Mouse (Mus musculus) testis, postnatal 10 days (tissue): ENCODE measurements around the gene Psmc3.
"Not testable (repeated sequence)": the region's sequence is repeated elsewhere in the genome, so short reads cannot be mapped to it uniquely, and the experiment has no call there.

Experiments
- DNase-seq: peaks from one replicate; pipeline ENCODE4 v3.0.0; 2021; ENCODE audit warnings: low spot score

The Psmc3 gene

GRCm38 (mm10) chr2:91053934-91054382, at the start of gene Psmc3:
TSS of gene Psmc3 (plus strand) at chr2:91054009.
- DNase-seq = peak; percentile 99

DNA sequence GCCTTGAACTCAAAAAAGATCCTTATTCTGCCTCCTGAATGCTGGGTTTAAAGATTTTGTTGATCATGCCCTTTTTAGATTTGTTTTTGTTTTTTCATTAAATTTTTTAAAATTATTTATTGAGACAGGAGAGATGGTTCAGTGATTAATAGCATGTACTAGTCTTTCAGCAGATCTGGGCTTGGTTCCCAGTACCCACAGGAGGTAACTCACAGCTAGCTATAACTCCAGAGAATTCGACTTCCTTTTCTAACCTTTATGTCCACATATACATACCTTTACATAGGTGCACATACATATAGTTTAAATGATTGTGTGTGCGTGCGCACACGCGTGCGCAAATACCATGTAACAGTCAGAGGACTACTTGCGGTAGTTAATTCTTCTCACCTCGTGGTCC, 45.3 kb upstream of the Psmc3 start:
- no peak for DNase-seq

- no peak for DNase-seq
These were observed 39.9 kb upstream of the Psmc3 start for GRCm38 (mm10) chr2:91013881-91014280.

- no peak for DNase-seq
These were observed 38.4 kb upstream of the Psmc3 start for GRCm38 (mm10) chr2:91015386-91015785.

DNA sequence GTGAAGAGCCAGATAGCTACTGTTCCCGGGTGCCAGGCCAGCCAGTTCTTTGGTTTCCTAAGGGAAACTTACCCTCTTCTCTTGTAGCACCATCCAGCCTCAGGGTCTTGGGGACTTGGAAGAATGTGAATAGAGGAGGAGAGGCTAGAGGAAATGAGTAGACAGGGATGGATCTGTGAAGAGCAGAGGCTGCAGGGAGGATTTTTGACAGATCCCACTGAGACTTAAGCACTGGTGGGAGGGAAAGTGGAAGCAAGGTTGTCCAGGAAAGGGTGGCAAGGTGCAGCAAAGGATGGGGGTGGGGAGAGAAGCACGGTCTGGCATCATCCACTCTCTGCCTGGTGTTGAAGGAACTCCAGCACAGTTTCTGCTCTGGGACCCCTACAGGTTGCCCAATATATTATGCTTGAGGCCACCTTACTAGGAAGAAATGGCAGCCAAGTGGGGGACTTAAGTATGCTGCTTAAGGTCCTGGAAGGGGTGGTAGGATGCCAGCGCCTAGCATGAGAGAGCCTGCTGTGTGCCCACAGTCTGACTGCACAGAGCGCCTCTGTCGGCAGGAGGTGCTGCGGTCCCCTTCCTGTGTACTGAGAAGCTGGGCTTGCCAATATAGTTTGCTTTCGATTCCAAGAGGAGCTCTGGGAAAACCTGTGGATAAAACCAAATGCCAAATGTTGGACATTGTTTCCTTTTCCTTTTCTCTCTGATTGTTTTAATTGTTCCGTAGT, 35.6 kb upstream of the Psmc3 start:
- DNase-seq = no peak

DNA sequence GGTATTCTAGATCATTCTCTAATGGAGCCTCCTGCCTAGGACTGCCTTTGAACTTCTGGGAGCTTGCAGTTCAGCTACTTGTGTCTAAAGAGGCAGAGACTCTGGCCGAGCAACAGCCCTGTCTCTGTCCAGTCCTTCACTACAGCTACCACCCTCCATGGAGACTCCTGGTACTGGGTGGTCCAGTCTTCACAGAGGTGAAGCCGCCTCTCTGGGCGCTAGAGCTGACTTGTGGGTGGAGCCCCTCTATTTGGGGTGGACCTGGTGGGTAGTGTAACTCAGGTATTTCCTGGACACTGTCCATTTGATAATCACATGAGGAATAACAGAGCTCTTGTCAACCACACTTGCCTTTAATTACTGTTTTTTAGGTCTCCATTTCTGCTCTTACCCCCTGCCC, 33.9 kb upstream of the Psmc3 start:
- no peak for DNase-seq

DNA sequence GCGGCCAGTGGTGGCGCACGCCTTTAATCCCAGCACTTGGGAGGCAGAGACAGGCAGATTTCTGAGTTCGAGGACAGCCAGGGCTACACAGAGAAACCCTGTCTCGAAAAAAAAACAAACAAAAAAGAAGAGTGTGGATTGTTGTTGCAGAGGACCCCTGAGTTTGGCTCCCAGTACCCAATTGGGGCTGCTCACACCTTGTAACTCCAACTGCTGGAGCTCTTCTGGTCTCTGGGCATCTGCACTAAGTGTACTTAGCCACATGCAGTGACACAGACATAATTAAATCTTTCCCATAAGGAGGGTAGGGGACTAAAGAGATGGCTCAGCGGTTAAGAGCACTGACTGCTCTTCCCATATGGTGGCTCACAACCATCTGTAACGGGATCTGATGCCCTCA, 31.5 kb upstream of the Psmc3 start:
- not testable (repeated sequence) for DNase-seq

GRCm38 (mm10) chr2:91023131-91023530, 30.7 kb upstream of the Psmc3 start:
- DNase-seq = no peak

DNA sequence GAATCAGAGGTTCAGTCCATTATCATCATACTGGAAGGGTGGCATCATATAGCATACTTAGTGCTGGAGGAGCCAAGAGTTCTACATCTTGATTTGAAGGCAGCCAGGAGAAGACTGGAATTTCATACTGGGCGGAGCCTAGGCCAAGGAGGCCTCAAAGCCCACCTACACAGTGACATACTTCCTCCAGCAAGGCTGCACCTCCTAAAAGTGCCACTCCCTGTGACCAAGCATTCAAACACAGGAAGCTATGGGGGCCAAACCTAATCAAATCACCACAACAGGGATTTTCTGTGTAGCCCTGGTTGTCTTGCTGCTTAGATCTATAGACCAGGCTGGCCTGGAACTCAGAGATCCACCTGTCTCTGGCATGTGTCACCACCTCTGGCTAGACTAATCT, 29.9 kb upstream of the Psmc3 start:
- no peak for DNase-seq

- DNase-seq = no peak
These were observed 28.7 kb upstream of the Psmc3 start for GRCm38 (mm10) chr2:91025081-91025516.

DNA sequence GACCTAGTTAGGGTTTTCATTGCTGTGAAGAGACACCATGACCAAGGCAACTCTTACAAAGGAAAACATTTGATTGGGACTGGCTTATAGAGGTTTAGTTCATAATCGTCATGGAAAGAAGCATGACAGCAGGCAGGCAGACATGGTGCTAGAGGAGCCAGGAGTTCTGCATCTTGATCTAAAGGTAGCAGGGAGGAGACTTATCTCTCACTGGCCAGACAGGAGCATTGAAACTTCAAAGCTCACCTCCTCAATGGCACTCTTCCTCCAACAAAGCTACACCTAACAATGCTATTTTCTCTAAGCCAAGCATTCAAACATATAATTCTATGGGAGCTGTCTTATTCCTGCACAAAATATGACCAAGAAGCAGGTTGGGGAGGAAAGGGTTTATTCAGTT, 27.3 kb upstream of the Psmc3 start:
- no peak for DNase-seq

DNA sequence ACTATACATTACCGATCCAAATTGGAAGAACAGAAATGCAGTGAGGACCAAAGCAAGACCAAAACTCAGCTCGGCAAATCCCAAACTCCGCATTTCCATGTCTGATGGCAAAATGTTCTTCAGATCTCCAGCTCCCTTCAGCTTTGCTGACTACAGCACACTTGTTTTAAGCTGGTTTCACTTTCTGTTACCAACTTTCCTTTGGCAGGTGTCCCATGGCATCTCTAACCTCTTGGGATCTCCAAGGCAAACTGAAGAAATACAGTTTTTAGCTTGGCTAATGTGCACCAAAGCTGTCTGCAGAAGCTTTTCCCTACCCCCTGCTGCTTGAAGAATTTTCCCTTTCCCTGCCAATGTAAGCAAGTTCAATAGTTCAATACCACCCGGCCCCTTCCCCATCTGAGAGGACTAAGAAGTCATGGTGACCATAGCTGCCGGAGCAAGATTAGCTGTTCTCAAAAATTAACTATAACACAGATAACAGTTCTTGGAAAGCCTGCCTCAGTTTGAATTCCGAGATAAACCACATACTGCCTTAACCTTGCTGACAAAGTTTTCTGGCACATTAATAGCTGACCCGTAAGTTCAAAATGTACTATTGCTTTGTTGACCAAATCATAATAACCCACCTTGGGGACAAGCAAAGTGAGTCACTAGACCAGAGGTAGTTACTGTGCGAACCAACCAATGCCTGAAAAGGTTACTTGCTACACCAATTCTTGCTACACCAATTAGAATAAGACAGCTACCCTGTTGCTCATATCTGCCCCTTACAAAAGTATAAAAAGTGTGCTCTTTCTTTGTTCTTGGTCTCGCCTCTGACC, 26.2 kb upstream of the Psmc3 start:
- DNase-seq = no peak

- DNase-seq = no peak
These were observed 22.6 kb upstream of the Psmc3 start for GRCm38 (mm10) chr2:91031216-91031615.

DNA sequence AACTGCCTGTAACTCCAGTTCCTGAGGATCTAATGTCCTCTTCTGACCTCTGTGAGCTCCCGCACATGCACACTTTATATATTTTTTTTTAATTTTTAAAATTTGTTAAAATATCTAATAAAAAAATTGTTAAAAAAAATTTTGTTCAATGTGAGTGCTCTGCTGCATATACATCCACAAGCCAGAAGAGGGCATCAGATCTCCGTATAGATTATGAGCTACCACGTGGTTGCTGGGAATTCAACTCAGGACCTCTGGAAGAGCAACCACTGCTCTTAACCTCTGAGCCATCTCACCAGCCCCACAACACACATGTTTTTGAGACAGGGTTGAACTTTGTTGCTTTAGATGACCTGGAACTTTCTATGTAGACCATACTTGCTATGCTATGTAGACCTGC, 20.8 kb upstream of the Psmc3 start:
- no peak for DNase-seq

- DNase-seq = no peak
These were observed 18.4 kb upstream of the Psmc3 start, which contains the start of gene Rapsn for GRCm38 (mm10) chr2:91035385-91035784. TSS of gene Rapsn (plus strand) at chr2:91035620.

DNA sequence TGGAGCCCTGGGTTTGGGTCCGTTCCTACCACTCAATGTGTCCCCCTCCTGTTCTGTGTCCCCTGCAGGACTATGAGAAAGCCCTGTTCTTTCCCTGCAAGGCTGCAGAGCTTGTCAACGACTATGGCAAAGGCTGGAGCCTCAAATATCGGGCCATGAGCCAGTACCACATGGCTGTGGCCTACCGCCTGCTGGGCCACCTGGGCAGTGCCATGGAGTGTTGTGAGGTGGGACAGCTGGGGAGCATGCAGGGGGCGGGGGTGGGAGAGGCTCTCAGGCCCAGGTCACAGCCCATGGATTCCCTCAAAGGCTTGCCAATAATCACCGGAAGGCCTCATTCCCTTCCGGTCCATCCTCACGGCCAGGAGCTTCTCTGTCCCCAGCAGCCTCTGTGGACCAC, 12.0 kb upstream of the Psmc3 start:
- no peak for DNase-seq

DNA sequence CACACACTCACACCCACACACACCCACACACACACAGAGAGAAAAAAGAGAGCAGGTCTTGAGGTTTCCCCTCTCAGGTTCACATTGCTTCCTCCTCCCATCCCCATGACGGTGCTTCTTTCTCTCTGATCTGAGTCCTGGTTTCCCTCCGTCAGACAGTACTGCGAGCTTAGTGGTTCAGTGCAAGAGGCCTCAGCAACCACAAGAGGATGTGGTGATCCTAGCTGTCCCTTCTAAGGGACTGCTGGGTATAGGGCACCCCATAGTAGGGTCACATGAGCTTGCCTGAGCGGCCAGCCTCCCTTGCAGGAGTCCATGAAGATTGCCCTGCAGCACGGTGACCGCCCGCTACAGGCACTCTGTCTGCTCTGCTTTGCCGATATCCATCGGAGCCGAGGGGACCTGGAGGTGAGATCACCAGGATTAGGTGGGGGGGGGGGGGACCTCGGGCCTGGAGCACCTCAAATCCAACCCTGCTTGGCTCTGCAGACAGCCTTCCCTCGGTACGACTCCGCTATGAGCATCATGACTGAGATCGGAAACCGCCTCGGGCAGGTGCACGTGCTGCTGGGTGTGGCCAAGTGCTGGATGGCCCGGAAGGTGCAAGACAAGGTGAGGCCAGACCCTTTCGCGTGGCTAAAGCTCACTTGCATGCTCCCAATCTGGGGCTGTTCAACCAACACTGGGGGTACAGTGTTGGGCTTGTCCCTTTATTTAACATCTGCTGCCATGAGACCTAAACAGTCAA, 11.0 kb upstream of the Psmc3 start:
- no peak for DNase-seq

DNA sequence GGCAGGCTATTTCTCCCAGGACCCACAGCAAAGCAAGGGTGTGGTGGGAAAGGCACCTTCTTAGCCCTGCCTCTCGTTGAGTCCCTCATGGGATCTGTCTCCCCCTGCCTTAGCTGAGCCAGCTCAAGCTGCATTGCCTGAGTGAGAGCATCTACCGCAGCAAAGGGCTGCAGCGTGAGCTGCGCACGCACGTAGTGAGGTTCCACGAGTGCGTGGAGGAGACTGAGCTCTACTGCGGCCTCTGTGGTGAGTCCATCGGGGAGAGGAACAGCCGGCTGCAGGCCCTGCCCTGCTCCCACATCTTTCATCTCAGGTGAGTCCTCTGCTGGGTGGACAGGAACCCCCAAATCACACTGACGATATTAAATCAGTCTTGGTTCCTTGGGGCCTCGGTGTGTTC, 9.1 kb upstream of the Psmc3 start:
- no peak for DNase-seq

DNA sequence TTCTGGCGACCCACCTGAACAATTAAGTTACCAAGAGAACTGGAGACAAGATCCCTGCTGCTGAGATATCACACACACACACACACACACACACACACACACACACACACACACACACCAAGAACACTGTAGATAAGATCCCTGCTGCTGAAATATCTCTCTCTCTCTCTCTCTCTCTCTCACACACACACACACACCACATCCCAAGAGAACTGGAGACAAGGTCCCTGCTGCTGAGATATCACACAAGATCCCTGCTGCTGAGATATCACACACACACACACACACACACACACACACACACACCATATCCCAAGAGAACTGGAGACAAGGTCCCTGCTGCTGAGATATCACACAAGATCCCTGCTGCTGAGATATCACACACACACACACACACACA, 8.0 kb upstream of the Psmc3 start:
- DNase-seq = not testable (repeated sequence)

GRCm38 (mm10) chr2:91047359-91047758, 6.5 kb upstream of the Psmc3 start:
- no peak for DNase-seq

DNA sequence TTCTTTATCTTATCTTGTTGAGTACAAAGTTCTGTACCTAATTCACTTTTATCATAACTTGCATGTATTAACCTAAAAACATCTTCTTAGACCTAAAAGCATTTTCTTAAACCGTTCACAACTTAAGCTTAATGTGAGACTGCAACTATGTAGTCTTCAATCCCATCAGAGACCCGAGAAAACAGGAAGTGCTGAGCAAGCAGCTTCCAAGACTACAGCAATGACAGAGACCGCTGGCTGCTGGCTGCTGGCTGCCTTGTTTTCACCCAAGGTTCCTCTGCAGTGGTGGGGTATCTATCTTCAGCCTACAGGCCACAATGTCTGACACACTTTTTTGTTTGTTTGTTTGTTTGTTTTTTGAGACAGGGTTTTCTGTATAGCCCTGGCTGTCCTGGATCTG, 1.9 kb upstream of the Psmc3 start:
- DNase-seq = no peak

DNA sequence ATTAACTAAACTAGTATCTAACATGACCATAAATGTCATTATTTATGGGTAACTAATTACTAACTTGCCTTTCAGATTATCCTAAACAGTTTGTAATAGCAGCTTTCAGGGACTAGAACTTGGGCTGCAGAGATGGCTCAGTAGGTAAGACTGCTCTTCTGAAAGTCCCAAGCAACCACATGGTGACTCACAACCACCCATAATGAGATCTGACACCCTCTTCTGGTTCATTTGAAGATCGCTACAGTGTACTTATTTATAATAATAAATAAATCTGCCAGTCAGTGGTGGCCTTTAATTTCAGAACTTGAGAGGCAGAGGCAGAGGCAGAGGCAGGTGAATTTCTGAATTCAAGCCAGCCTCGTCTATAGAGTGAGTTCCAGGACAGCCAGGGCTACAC, 1.1 kb upstream of the Psmc3 start:
- DNase-seq = no peak
